Mouse (Mus musculus): ENCODE measurements around the gene Rcc1l.

DNA sequence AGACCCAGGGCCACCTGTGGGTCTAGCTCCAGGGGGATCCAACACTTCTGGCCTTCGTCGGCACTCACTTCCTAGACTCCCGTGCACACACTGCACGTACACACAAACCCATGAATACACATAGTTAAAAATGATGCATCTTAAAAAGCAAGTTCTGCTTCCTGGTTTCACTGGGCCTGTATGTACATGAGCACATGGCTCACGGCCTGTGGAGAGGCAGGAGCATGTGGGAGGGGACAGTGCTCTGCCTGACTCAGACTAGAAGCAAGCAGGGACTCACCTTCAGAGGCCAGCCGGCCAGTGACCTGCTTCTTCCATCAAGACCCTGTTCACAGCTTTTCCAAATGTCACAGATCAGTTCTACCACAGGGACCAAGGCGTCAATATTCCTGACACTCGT, 17.1 kb upstream of the Rcc1l start:
- TF ChIP-seq CTCF (conservative IDR thresholded peaks at IDR 0.05; ENCODE audit: low read length) = no peak
- no peak for TF ChIP-seq POU5F1 (IDR thresholded peaks at IDR 0.05; ENCODE audit: borderline replicate concordance, low read length)
- TF ChIP-seq NANOG (IDR thresholded peaks at IDR 0.05; ENCODE audit: borderline replicate concordance, low read length) = no peak

Data from E14TG2a.4 (cell line).